Mouse (Mus musculus): ENCODE data around the gene Olfr888. TPM values are rescaled to one million over a fixed set of nuclear protein-coding genes. Genes with fewer than 3 reads are reported as not detected.

Olfr888 gene
- polyA plus RNA-seq (2012; rRNA removed): not detected in 2 replicates

DNA sequence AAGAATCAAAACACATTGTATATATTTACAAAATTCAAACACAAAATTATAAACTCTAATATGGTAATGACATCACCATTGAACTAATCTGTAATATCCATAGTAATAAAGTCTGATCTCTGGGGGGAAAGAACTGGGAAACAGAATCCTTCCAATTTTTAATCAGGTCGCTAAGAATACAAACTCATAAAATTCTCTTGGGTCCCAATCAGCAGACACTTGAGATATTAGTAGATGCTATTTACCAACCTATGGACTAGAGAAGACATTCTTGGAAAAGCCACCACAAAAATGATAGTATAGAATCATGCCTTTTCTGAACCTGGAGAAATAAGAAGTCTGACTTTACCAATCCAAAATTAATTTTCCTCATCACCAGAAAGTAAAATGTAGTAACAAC lies at the start of gene Olfr888:
Gene Olfr888, plus strand, starts transcription at position 301 of the 400 bp plus-strand sequence.

DNA sequence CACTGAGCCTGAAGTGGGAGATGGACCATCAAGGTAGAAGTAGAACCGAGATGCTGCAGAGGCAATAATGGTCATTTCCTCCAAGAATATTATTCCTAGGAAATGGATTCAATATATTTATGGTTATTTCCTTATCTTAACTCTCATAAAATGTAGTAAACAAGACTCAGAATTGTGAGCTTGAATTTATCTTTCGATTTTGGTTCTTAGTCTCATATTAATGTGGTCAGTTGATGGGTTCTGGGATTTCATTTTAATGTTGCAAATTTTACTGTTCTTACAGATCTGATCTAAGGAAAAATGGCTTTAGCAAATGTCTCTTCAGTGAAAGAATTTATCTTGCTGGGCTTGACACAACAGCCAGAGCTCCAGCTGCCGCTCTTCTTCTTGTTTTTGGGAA lies 46.9 kb upstream of the Olfr888 start, which contains the start of gene Olfr885:
Gene Olfr885, plus strand, starts transcription at position 301 of the 400 bp plus-strand sequence.

DNA sequence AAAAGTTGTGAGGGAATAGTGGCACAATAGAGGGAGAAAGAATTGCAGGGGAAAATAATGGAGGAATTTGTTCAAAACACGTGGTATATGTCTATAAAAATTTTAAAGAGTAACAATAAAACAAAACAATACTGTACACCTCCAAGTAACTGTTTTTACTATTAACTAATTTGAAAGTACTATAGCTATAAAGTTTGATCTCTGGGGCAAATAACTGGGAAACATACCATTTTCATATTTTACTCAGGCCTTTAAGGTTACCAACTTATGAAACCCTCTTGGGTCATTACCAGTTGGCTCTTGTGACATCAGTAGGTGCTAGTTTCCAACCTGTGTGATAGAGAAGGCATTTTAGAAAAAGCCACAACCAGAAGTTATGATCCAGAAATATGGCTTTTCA lies 24.2 kb upstream of the Olfr888 start, which contains the start of gene Olfr887:
Gene Olfr887, plus strand, starts transcription at position 301 of the 400 bp plus-strand sequence.

DNA sequence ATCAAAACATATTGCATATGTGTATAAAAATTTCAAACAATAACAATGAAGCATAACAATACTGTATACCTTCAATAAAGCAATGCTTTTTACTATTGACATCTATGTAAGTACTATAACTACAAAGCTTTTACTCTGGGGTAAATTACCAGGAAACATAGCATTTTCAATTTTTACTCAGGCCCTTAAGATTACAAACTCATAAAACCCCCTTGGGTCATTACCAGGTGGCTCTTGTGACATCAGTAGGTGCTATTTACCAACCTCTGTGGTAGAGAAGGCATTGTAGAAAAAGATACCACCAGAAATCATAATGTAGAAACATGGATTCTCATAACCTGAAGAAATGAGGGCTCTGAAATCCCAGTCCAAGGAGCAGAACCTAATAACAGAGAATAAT lies 7.0 kb downstream of the Olfr888 start, which contains the start of gene Olfr889:
Gene Olfr889, plus strand, starts transcription at position 301 of the 400 bp plus-strand sequence.

DNA sequence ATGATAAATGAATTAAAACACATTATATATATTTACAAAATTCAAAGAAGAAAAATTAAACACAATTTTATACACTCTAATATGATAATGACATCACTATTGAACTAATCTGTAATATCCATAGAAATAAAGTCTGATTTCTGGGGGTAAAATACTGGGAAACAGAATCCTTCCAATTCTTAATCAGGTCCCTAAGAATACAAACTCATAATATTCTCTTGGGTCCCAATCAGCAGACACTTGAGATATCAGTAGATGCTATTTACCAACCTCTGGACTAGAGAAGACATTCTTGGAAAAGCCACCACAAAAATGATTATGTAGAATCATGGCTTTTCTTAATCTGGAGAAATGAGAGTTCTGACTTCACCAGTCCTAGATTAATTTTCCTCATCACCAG lies 34.3 kb downstream of the Olfr888 start, which contains the start of gene Olfr890:
Gene Olfr890, plus strand, starts transcription at position 301 of the 400 bp plus-strand sequence.

Other genes with a start within 250 kb of the Olfr888 start
- not detected in 2 replicates for gene Olfr145, start 211.4 kb upstream of the Olfr888 start, polyA plus RNA-seq (2012; rRNA removed)
- 0.35 TPM in 1 of 2 replicates, not detected in the other for gene Olfr878, start 190.3 kb upstream of the Olfr888 start, polyA plus RNA-seq (2012; rRNA removed)
- not detected in 2 replicates for gene Olfr881, start 116.3 kb upstream of the Olfr888 start, polyA plus RNA-seq (2012; rRNA removed)
- gene Olfr883, start 82.3 kb upstream of the Olfr888 start, polyA plus RNA-seq (2012; rRNA removed): not detected in 2 replicates
- gene Olfr884, start 61.6 kb upstream of the Olfr888 start, polyA plus RNA-seq (2012; rRNA removed): not detected in 2 replicates
- not detected in 2 replicates for gene Olfr885, start 46.8 kb upstream of the Olfr888 start, polyA plus RNA-seq (2012; rRNA removed)
- gene Olfr887, start 24.1 kb upstream of the Olfr888 start, polyA plus RNA-seq (2012; rRNA removed): not detected in 2 replicates
- not detected in 2 replicates for gene Olfr889, start 7.1 kb downstream of the Olfr888 start, polyA plus RNA-seq (2012; rRNA removed)
- not detected in 2 replicates for gene Olfr890, start 34.4 kb downstream of the Olfr888 start, polyA plus RNA-seq (2012; rRNA removed)
- not detected in 2 replicates for gene Olfr891, start 72.7 kb downstream of the Olfr888 start, polyA plus RNA-seq (2012; rRNA removed)
- not detected in 2 replicates for gene Olfr893, start 100.2 kb downstream of the Olfr888 start, polyA plus RNA-seq (2012; rRNA removed)
- gene Olfr894, start 109.9 kb downstream of the Olfr888 start, polyA plus RNA-seq (2012; rRNA removed): not detected in 2 replicates
- not detected in 2 replicates for gene Olfr143, start 144.6 kb downstream of the Olfr888 start, polyA plus RNA-seq (2012; rRNA removed)
- gene Olfr895, start 159.7 kb downstream of the Olfr888 start, polyA plus RNA-seq (2012; rRNA removed): not detected in 2 replicates
- not detected in 2 replicates for gene Olfr896-ps1, start 183.0 kb downstream of the Olfr888 start, polyA plus RNA-seq (2012; rRNA removed)
- gene Olfr25, start 220.9 kb downstream of the Olfr888 start, polyA plus RNA-seq (2012; rRNA removed): not detected in 2 replicates
- not detected in 2 replicates for gene Olfr898, start 240.3 kb downstream of the Olfr888 start, polyA plus RNA-seq (2012; rRNA removed)